ENCODE assay signal across 15 mouse cellular contexts in the genomic region with DNA sequence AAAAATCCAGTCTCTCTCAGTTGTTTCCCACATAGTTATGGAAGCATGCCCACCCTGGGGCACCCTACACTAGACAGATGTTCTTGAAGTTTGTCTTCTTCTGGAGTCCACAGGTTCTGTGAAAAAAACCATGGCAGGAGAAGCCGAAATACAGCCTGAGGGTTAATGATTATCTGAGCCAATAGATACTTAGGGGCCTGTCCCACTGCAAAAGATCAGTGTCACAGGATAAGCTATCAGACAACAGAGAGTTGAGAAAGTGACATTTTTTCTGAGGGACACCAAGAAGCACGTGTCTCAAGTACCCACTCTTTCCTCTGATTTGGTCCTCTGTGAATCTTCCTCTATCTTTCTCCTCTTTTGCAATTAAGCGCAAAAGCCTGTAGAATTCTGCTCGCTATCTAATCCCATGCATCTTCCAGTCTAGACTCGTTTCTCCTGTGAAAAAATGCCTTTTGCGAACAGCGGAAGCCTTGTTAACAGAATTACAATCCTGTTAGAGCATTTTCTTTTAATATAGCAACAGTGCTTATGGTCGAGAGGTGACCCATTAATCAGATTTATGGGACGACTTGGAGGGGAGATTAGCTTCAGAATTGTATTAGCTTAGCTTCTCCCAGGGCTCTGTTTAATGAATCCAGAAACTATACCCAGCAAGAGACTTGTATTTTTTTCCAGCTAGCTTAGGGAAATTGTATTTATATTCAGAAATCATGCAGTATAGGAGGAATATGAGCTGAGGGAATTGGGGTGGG. TPM values are rescaled to one million over a fixed set of nuclear protein-coding genes. Genes with fewer than 3 reads are reported as not detected.
"Had no signal": no experiment of that assay in that cellular context is flagged by ENCODE, and none has a peak within 500 bp of the region (broad histone marks: within the 10 kb centered on the region; RNA-seq: fewer than 3 reads in every experiment).

No protein-coding gene starts in this region.

- H3K4me2 ChIP-seq: hindbrain, embryonic 15.5 days; limb, embryonic 12.5 days; liver, embryonic 15.5 days had no signal

- ATAC-seq: inflammation-experienced regulatory T-cells, adult 6 months; lung, postnatal 0 days had no signal

- H3K4me3 ChIP-seq: hindbrain, embryonic 15.5 days; limb, embryonic 12.5 days; liver, embryonic 15.5 days had no signal

- H3K9ac ChIP-seq: hindbrain, embryonic 15.5 days; limb, embryonic 12.5 days; liver, embryonic 15.5 days had no signal

- H3K27me3 ChIP-seq: hindbrain, embryonic 15.5 days; limb, embryonic 12.5 days; liver, embryonic 15.5 days had no signal

- H3K36me3 ChIP-seq: hindbrain, embryonic 15.5 days; limb, embryonic 12.5 days; liver, embryonic 15.5 days had no signal

- H3K9me3 ChIP-seq: hindbrain, embryonic 15.5 days; limb, embryonic 12.5 days; liver, embryonic 15.5 days had no signal

- H3K4me1 ChIP-seq: hindbrain, embryonic 15.5 days; liver, embryonic 15.5 days had no signal

- H3K27ac ChIP-seq: hindbrain, embryonic 15.5 days; limb, embryonic 12.5 days; liver, embryonic 15.5 days had no signal

- DNase-seq: kidney, postnatal 14 days; liver; lung, adult 2 months; lung, postnatal 36 days; midbrain, embryonic 14.5 days; spleen, adult 18-20 months; thymus, adult 18-20 months; thymus, postnatal 14 days had no signal

RNA-seq across cellular contexts. Expression of gene Atp10b, which starts 10.7 kb away (rescaled TPM):
- total RNA-seq: megakaryocyte progenitor cell, adult 5-6 weeks; monocyte, adult 5-6 weeks had no signal
